Mouse (Mus musculus) small intestine, adult 2 months (tissue): ENCODE measurements around the gene Obsl1. TPM values are rescaled to one million over a fixed set of nuclear protein-coding genes. Genes with fewer than 3 reads are reported as not detected.

ENCODE experiments used
- H3K27ac ChIP-seq: fragments of 200-500 bp; 2 replicates; pipeline ENCODE4 v1.5.1; 2012; ENCODE audit warnings: low read depth, low read length, control low read depth, inconsistent platforms; ENCODE audit not compliant: insufficient read depth
- H3K27me3 ChIP-seq: fragments of 200-500 bp; 2 replicates; pipeline ENCODE4 v1.6.1; 2012; ENCODE audit warnings: mild to moderate bottlenecking, moderate library complexity, low read length, inconsistent platforms; ENCODE audit not compliant: control insufficient read depth, insufficient read depth
- H3K36me3 ChIP-seq: fragments of 200-500 bp; 2 replicates; pipeline ENCODE4 v1.6.1; 2012; ENCODE audit warnings: mild to moderate bottlenecking, low read length, control low read depth, inconsistent platforms; ENCODE audit not compliant: control insufficient read depth, insufficient read depth
- H3K4me1 ChIP-seq: fragments of 200-500 bp; 2 replicates; pipeline ENCODE4 v1.6.1; 2012; ENCODE audit warnings: low read length, inconsistent platforms, mixed read lengths; ENCODE audit not compliant: control insufficient read depth, insufficient read depth, insufficient read length
- H3K4me3 ChIP-seq: fragments of 200-500 bp; 2 replicates; pipeline ENCODE4 v1.5.1; 2012; ENCODE audit warnings: low read depth, mild to moderate bottlenecking, control low read depth, inconsistent platforms, low read length, moderate library complexity
- CTCF ChIP-seq: fragments of 200-500 bp; IDR thresholded peaks from 2 replicates; pipeline ENCODE4 v1.5.1; 2012; ENCODE audit warnings: low read depth, mild to moderate bottlenecking, control low read depth, inconsistent platforms, low read length, moderate library complexity, mixed read lengths; ENCODE audit not compliant: insufficient replicate concordance, insufficient read length; ENCODE audit errors: extremely low read depth
- POLR2A ChIP-seq: fragments of 200-500 bp; IDR thresholded peaks from 2 replicates; pipeline ENCODE4 v1.6.1; 2012; ENCODE audit warnings: low read depth, mild to moderate bottlenecking, control low read depth, inconsistent platforms, low read length, moderate library complexity
- WGBS: fragments of 180-500 bp; shearing (Covaris S2); methylation state at CpG from one replicate; pipeline ENCODE4 v1.1.7; 2018; 5-methylcytosine and 5-hydroxymethylcytosine counted together
- polyA plus RNA-seq: library from polyadenylated mRNA; depleted of rRNA; stranded (reverse); fragments of >200 nt; gene quantifications from 2 replicates; pipeline ENCODE4 v1.2.3, GENCODE M21; 2012

Gene Obsl1
- polyA plus RNA-seq, 1 experiment: 4.3 TPM

- peaks cover 8% of the 10 kb centered on the region for H3K4me1 ChIP-seq
- H3K27me3 ChIP-seq: peaks cover 49% of the 10 kb centered on the region
- H3K27ac ChIP-seq: no peak overlapping the region
- TF ChIP-seq CTCF (peak; percentile 89), POLR2A (no peak)
- no peak overlapping the region for H3K4me3 ChIP-seq
- under 1% methylated on average over 22 of the region's 22 CpGs for WGBS
- peaks cover 14% of the 10 kb centered on the region for H3K36me3 ChIP-seq
Measured at GRCm38 (mm10) chr1:75445751-75446611, 60.3 kb downstream of the Obsl1 start.

DNA sequence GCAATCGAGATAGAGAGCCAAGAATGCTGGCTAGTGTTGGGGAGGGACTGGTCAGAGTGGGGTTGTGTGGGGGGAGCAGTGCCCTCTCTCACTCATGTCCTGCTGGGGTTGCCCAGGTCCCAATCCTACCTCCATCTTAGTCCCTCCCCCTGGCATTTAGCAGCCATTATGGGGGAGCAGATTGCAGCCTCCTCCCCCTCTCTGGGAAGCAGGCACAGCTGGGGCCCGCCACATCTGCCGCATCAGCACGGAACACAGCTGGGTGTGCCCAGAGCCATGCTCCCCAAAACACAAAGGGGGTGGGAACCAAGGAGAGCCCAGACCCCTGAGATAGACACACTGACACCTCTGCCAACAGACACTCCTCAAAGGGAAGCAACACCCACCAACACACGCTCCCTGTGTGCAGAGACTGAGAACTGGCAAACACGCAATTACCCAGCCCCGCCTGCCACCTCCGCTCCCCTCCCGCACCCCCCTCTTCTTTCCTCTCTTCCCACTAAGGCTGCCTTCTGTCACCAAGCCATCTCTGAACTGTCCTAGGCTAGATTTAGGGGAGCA lies 61.0 kb downstream of the Obsl1 start:
- TF ChIP-seq CTCF (no peak), POLR2A (no peak)
- H3K27ac ChIP-seq: no peak overlapping the region
- peaks cover 41% of the 10 kb centered on the region for H3K27me3 ChIP-seq
- WGBS: 11% methylated on average over 9 of the region's 9 CpGs
- peaks cover 19% of the 10 kb centered on the region for H3K36me3 ChIP-seq
- H3K4me3 ChIP-seq: no peak overlapping the region
- peaks cover 6% of the 10 kb centered on the region for H3K4me1 ChIP-seq

GRCm38 (mm10) chr1:75444208-75444607 lies 62.0 kb downstream of the Obsl1 start:
- Histone ChIP-seq H3K27ac (no peak overlapping the region), H3K36me3 (peaks cover 20% of the 10 kb centered on the region), H3K4me1 (peaks cover 6% of the 10 kb centered on the region), H3K4me3 (no peak overlapping the region), H3K27me3 (peaks cover 32% of the 10 kb centered on the region)
- TF ChIP-seq CTCF (no peak), POLR2A (no peak)
- WGBS: 52% methylated on average over 3 of the region's 3 CpGs

DNA sequence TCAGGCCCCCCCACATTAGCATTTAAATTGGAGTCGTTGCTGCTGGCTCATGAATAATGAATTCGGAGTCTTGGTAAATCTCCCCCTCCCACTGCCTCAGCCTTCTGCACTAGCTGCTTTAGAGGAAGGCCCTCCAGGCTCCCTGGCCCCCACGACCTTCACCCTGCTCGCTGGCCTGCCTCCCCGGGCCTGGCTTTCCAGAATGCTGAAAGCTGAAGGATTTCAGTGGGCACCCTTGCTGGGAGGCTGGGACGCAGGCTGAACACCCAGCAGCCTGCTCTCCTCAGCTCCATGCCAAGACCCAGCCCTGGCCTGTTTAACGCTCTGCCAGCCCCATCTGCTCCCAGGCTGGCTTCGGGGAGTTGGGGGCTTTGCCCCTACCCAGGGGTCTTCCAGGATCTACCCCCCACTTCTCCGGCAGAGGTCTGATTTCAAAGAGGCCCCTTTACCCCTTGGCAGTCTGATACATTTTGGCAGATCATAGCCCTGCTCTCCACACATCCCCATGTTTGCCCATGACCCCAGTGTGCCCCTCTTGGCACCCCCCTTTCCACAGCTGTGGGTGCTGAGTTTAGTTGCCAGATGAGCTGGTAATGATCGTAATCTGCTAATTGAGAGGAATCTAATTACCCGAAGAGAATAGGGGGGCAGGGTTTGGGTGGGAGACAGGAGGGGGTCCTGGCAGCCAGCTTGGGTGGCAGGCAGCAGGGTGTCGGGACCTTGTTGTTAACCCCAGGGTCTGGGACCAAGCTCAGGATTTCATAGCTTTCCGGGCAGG lies 62.8 kb downstream of the Obsl1 start:
- no peak overlapping the region for H3K4me3 ChIP-seq
- peaks cover 21% of the 10 kb centered on the region for H3K36me3 ChIP-seq
- WGBS: 76% methylated on average over 13 of the region's 13 CpGs
- H3K4me1 ChIP-seq: peaks cover 6% of the 10 kb centered on the region
- no peak overlapping the region for H3K27ac ChIP-seq
- peaks cover 25% of the 10 kb centered on the region for H3K27me3 ChIP-seq
- TF ChIP-seq CTCF: no peak
- TF ChIP-seq POLR2A: no peak

DNA sequence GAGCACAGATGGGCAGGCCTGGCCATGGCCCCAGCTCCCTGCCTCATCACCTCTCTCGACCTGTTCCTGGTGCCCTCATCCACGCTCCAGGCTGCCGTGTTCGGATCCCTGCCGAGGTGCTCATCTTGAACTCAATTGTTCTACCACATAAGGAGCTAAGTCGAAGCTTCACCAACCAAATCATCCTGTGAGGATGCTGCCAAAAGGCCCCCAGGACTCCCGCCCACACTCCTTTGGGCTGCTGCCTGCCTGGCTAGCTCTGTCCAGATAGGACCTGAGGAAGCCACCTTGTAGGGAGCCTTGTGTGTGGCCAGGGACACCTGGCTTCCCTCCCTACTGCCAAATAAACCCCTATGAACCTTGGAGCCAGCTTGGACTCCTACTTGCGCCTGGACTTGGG lies 63.4 kb downstream of the Obsl1 start:
- WGBS: 77% methylated on average over 8 of the region's 8 CpGs
- peaks cover 19% of the 10 kb centered on the region for H3K27me3 ChIP-seq
- peaks cover 23% of the 10 kb centered on the region for H3K36me3 ChIP-seq
- H3K4me3 ChIP-seq: no peak overlapping the region
- peaks cover 7% of the 10 kb centered on the region for H3K4me1 ChIP-seq
- TF ChIP-seq POLR2A (no peak), CTCF (no peak)
- no peak overlapping the region for H3K27ac ChIP-seq

GRCm38 (mm10) chr1:75442171-75442570 lies 64.1 kb downstream of the Obsl1 start:
- peaks cover 14% of the 10 kb centered on the region for H3K27me3 ChIP-seq
- 90% methylated on average over 9 of the region's 9 CpGs for WGBS
- TF ChIP-seq CTCF (no peak), POLR2A (no peak)
- no peak overlapping the region for H3K4me3 ChIP-seq
- H3K4me1 ChIP-seq: peaks cover 6% of the 10 kb centered on the region
- H3K27ac ChIP-seq: no peak overlapping the region
- peaks cover 23% of the 10 kb centered on the region for H3K36me3 ChIP-seq
